Mouse (Mus musculus): ENCODE measurements at regions not wholly inside any gene's neighbourhood (a gene's known extent, or its start where the extent isn't known, plus 50 kb on each side); places are given as distances from the start of the nearest gene placed in this dataset.
A peak's percentile ranks its signal among the peaks of the same experiment; 100 is the strongest.

- DNase-seq (ENCODE audit: low read depth in 2 of 2, low spot score in 2 of 2) = no peak
Observed at GRCm38 (mm10) chr9:120763802-120764201, 165.2 kb upstream of the Ctnnb1 start.

- no peak for DNase-seq (ENCODE audit: low read depth in 2 of 2, low spot score in 2 of 2)
Observed at GRCm38 (mm10) chr9:120764663-120765062, 164.4 kb upstream of the Ctnnb1 start.

- no peak for DNase-seq (ENCODE audit: low read depth in 2 of 2, low spot score in 2 of 2)
Observed at GRCm38 (mm10) chr9:120765292-120765691, 163.7 kb upstream of the Ctnnb1 start.

DNA sequence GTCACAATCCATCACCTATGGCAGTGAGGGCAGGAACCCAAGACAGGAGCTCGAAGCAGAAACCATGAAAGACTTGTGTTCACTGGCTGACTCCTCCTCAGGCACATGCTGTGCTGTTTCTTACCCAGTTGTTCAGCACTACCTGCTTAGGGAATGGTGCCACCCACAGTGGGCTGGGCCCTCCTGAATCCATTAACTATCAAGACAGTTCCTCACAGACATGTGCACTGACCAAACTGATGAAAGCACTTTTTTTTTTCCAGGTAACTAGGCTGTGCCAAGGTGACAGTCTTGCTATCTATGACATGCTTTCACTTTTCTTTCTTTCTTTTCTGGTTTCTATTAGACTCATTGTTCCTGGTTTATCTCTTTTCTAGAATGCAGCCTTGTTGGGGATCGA lies 162.1 kb upstream of the Ctnnb1 start:
- no peak for DNase-seq (ENCODE audit: low read depth in 2 of 2, low spot score in 2 of 2)

GRCm38 (mm10) chr9:120767396-120767795 lies 161.6 kb upstream of the Ctnnb1 start:
- no peak for DNase-seq (ENCODE audit: low read depth in 2 of 2, low spot score in 2 of 2)

- DNase-seq (ENCODE audit: low read depth in 2 of 2, low spot score in 2 of 2) = no peak
Observed at GRCm38 (mm10) chr9:120769056-120769455, 160.0 kb upstream of the Ctnnb1 start.

GRCm38 (mm10) chr9:120769679-120770078 lies 159.3 kb upstream of the Ctnnb1 start:
- no peak for DNase-seq (ENCODE audit: low read depth in 2 of 2, low spot score in 2 of 2)

DNA sequence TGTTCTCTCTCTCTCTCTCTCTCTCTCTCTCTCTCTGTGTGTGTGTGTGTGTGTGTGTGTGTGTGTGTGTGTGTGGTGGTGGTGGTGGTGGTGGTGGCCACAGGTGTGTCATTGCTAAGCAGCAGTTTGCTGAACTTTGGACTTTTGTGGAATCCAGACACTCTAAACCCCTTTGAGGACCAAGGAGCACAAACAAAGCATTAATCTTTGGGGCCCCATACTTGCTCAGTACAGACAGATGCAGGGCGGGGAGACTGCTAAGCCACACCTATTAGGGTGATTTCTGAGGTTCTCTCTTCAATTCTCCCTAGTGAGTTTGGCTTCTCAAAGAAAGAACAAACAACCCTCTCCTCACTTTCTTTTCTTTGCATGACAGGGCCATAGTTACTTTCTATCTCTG lies 158.1 kb upstream of the Ctnnb1 start:
- no peak for DNase-seq (ENCODE audit: low read depth in 2 of 2, low spot score in 2 of 2)

- DNase-seq (ENCODE audit: low read depth in 2 of 2, low spot score in 2 of 2) = peak in 1 of 2 experiments; percentile 28
Observed at GRCm38 (mm10) chr9:120771896-120772530, 157.0 kb upstream of the Ctnnb1 start.

- peak in 1 of 2 experiments; percentile 38 for DNase-seq (ENCODE audit: low read depth in 2 of 2, low spot score in 2 of 2)
Observed at GRCm38 (mm10) chr9:120774251-120774650, 154.8 kb upstream of the Ctnnb1 start.

DNA sequence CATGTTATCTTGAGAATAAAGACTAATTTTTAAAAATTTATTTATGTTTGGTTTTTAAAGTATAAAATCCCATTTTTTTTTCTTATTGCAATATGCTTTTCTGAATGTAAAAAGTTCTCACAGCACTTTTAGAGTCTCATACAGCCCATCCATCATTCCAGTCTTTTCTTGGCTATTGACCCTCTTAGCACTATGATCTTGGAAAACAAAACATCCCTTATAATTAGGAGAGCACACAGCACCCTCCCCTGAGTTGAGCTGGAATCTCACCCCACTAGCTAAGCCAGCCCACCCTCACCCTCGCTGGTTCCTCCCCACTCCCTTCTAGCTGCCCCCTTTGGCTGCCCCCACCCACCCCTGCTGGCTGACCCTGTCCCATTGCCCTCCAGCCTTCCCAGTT lies 154.2 kb upstream of the Ctnnb1 start:
- no peak for DNase-seq (ENCODE audit: low read depth in 2 of 2, low spot score in 2 of 2)

- no peak for DNase-seq (ENCODE audit: low read depth in 2 of 2, low spot score in 2 of 2)
Observed at GRCm38 (mm10) chr9:120775721-120776120, 153.3 kb upstream of the Ctnnb1 start.

DNA sequence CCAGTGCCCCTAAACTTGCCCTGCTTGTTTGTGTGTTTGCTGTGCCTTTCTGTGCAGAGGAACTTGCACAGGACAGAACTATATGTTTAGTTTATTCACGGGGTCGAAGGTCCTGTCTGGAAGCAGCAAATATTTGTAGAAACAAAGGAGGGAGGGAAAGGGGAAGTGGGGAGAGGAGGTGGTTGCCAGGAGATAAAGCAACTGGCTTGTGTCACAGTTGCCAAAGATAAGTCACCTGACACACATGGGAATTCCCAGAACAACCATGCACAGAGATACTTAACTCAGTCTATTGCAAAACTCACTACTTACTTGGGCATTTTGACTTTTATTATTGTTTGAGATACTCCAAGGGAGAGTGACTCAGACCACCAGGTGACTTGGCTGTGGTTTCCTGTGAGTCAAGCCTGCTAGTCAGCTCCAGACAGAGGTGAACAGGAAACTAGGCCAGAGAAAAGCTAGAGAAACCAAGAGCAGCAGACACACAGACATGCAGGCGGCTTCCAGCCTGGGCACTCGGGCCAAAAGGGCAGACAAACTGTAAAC lies 152.5 kb upstream of the Ctnnb1 start:
- peak; percentile 28 to 46 for DNase-seq (ENCODE audit: low read depth in 2 of 2, low spot score in 2 of 2)

GRCm38 (mm10) chr9:120777016-120777415 lies 152.0 kb upstream of the Ctnnb1 start:
- DNase-seq (ENCODE audit: low read depth in 2 of 2, low spot score in 2 of 2) = no peak

GRCm38 (mm10) chr9:120777501-120777900 lies 151.5 kb upstream of the Ctnnb1 start:
- no peak for DNase-seq (ENCODE audit: low read depth in 2 of 2, low spot score in 2 of 2)

- no peak for DNase-seq (ENCODE audit: low read depth in 2 of 2, low spot score in 2 of 2)
Observed at GRCm38 (mm10) chr9:120778423-120778822, 150.6 kb upstream of the Ctnnb1 start.

DNA sequence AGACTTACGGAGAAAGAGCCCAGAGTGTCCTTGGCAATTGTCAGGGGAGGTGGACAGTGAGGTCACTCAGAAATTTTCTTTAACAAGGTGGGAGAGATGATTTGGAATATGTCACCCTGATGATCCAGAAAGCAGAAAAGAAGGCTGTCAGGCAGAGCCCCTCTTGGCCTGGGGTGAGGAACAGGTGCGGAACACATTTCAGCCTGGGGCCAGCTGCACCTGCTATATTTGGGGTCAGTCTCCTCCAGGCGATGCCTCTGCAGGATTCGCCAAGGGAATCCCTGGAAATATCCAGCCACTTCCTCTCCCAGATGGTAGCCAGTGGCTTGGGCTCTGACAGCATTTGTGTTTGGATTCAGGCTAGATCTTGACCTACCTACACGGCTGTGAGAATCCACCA lies 134.8 kb upstream of the Ctnnb1 start:
- DNase-seq (ENCODE audit: low read depth in 2 of 2, low spot score in 2 of 2) = no peak

GRCm38 (mm10) chr9:120796111-120796880 lies 132.7 kb upstream of the Ctnnb1 start:
- peak; percentile 69 to 80 for DNase-seq (ENCODE audit: low read depth in 2 of 2, low spot score in 2 of 2)

GRCm38 (mm10) chr9:120797996-120798663 lies 130.9 kb upstream of the Ctnnb1 start:
- DNase-seq (ENCODE audit: low read depth in 2 of 2, low spot score in 2 of 2) = no peak

GRCm38 (mm10) chr9:120798901-120799300 lies 130.1 kb upstream of the Ctnnb1 start:
- no peak for DNase-seq (ENCODE audit: low read depth in 2 of 2, low spot score in 2 of 2)

- no peak for DNase-seq (ENCODE audit: low read depth in 2 of 2, low spot score in 2 of 2)
Observed at GRCm38 (mm10) chr9:120802646-120803045, 126.4 kb upstream of the Ctnnb1 start.

- no peak for DNase-seq (ENCODE audit: low read depth in 2 of 2, low spot score in 2 of 2)
Observed at GRCm38 (mm10) chr9:120804760-120805294, 124.2 kb upstream of the Ctnnb1 start.
